Mouse (Mus musculus): ENCODE data around the gene Dhps.

The Dhps gene

DNA sequence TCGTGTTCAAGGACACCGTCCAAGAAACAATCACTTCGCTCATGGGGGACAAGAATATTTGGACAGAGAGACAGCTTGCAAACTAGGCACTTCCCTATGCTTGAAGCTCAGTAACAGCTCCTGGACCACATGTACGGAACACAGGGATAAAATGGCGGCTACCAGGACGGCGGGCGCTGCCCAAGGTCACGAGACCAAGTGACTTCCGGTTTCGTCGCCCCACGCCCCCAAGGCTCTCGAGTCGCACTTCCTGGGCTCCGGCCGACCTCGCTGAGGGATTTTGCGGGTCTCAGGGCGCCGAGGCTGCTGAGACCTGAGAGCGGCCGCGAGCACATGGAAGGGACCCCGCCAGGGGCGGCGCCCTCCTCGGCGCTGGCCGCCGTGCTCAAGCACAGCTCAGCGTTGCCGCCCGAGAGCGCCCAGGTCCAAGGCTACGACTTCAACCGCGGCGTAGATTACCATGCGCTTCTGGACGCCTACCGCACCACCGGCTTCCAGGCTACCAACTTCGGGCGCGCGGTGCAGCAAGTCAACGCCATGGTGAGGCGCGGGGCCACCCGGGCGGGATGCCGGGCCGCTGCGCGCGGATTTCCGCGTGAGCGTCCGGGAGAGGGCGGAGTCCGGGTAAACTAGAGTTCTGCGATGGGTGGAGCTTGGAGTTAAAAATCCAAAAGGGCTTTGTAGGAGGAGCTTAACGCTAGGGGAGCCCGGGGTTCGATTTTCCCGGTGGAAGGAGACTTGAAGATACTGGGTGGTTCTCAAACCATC is at the start of gene Dhps:
Gene Dhps, plus strand, starts transcription at position 244 of the 768 bp plus-strand sequence.
- DNase-seq, result peak; percentile 99

DNA sequence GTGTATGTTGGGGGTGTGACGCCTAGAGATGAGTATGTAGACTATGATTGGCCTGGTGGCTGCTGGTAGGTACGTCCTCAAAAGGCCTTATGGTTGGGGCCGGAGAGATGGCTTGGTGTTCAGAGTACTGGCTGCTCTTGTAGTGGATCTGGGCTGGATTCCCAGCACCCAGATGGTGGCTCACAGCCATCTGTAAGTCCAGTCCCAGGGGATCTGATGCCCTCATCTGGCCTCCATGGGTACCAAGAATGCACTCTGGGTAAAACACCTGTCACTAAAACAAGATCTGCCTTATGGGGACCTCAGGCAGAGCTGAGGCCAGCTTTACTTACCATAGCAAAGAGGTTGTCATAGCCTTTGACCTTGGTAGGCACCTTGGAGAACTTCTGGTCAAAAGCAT is 47.7 kb upstream of the Dhps start:
- no peak for DNase-seq

DNA sequence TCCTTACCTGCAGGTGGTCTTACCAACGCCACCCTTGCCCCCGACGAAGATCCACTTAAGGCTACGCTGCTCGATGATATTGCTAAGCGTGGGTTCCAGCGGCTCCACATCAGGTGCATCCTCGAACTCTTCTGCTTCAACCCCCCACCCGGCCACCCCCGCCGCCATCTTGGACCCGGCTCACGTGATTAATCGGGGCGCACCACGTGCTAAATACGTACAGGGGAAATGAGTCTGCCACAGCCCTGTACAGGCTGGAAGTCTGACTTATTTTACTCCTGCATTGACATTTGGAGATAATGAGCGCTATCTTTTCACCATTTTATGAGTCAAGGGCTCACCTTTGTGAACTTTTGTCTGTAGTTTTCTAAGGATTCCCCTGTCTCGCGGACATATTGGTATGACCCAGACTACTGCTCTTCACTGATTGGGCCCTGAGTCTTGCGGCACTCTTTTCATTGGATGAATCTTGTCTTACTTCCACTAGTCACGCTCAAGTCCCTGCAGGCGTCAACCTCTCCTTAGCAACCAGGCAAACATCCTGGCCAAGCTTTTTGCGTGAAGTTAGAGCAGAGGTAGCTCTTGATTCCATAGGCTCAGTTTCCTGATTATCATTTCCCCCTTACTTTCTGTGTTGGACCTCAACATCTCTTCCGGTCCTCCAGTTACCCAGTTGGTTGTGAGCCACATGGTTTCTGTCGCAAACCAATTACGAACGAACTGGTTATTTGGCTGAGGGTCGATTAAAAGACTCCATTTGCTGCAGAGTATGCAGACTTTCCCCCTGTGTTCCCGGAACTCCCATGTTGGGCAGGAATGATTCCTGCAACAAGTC is 46.2 kb upstream of the Dhps start, which contains the start of gene Asna1:
Gene Asna1, minus strand, starts transcription at position 184 of the 835 bp plus-strand sequence.
- peak; percentile 99 for DNase-seq

DNA sequence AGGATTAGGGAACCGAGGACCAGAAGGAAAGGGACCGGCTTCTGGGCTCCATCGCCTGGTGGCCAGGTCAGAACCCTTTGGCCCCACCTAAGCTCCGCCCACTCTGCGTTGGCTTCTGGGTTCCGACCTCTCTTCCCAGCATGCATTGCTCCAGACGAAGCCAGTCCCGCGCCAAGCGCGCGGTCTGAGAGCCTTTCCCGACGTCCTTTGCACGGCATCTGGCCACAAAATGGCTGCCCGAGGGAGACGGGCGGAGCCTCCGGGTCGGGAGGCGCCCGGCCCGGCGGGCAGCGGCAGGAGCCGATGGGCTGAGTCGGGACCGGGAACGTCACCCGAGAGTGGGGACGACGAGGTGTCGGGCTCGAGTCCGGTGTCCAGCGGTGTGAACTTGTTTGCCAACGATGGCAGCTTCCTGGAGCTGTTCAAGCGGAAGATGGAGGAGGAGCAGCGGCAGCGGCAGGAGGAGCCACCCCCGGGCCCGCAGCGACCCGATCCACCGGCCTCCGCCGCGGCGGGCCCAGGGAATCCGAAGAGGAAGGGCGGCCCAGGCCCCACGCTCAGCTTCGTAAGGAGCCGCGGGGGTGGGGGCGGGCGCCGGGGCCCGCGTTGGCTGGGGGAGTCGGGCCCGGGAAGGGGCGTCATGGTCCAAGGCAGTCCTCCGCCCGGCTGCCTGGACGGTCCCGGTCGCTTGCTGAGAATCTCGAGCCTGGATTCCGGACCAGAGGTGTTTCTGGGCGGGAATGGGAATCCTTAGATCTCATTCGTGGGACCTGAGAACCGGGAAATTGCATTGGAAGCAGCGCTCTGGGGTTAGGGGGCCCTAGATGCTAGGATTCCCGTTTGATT is 44.7 kb upstream of the Dhps start, which contains the start of gene Trir:
Gene Trir, plus strand, starts transcription at position 154 of the 846 bp plus-strand sequence.
- peak; percentile 100 for DNase-seq

DNA sequence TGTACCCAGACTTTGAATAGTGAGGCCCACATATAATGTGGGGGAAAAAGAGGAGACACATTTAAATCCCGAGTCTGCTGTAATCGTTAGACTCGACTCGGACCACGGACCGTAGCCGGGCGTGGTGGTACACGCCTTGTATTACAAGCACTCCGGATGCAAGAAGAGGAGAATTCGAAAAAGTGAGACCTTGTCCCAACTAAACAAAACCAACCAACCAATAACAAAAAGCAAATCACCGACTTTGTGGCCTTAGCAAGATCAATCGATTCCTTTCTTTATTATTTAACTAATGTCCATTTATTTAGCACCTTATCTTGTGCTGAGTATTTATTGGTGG is 44.1 kb upstream of the Dhps start:
- DNase-seq, result no peak

DNA sequence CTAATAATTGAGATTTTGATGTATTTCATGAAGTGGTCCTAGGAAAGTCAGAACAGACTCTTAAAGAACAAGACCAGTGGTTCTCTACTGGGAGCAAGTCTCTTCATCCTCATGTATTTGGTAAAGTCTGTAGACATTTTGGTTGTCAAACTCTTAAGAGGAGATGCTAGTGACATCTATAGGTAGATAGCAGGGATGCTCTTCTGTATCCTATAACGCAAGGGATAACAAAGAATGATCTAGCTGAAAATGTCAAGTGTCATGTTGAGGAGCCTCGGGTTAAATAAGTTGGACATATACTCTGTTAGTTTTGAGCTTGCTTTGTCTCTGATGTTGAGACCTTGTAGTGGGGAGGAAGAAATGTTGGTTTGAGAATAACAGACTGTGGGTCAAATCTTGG is 43.6 kb upstream of the Dhps start:
- no peak for DNase-seq

DNA sequence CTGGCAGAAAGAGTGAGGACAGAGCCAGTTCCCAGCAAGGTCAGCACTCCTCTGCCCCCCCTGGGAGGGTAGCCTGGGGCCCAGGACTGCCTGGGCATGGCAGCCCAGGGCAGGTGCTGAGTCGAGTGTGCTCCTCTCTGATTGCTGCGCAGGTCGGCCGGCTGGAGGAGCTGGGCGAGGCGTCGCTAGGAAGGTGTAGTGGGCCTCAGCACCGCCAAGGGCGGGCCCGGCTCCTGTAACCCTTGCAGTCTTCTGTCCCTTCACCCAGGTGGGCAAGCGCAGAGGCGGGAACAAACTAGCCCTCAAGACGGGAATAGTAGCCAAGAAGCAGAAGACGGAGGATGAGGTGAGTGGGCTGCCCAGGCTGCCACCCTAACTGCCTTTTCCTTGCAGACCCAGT is 42.3 kb upstream of the Dhps start:
- DNase-seq, result peak; percentile 95

DNA sequence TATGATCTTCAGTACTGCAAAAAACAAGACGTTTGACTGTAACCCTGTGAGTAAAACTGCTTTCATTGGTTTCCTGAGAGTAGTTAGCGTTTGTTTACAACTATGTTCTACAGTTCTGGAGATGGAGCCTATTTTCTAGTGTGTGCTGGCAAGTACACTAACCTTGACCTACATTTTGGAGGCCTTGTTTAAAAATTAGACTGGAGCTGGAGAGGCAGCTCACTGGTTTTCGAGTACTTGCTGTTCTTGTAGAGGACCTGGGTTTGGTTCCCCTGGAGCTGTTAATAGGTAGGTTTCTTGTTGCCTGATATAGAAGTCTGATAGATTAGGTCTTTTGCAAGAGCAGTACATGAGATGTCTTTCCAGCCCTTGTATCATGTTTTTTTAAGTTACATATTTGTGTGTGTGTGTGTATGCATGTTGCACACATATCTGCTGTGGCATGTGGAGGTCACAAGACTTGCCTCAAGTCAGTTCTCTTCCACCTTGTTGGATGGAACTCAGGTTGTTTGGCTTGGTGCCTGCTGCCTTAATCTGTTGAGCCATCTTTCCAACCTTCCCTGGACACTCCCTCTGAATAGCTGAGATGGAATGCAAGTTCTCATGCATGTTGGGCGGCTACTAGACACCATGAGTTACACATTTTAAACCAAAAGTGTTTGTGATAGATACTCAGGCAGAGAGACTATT is 38.8 kb upstream of the Dhps start:
- no peak for DNase-seq

DNA sequence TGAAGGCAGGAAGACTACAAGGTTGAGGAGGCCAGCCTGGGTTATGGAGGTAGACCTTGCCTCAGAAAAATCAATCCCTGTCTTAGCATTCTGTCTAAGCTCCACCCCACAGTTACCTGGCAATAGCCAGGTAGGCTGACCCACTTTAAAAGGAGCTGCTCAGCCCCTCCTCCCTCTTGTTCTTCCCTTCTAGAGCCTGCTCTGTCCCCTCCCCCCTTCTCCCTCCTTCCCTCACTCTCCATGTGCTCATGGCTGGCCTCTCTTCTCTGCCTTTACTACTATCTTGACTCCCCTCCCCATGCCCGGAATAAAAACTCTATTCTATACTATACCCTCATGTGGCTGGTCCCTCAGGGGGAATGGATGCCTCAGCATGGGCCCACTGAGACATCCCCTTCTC is 37.7 kb upstream of the Dhps start:
- DNase-seq, result no peak

DNA sequence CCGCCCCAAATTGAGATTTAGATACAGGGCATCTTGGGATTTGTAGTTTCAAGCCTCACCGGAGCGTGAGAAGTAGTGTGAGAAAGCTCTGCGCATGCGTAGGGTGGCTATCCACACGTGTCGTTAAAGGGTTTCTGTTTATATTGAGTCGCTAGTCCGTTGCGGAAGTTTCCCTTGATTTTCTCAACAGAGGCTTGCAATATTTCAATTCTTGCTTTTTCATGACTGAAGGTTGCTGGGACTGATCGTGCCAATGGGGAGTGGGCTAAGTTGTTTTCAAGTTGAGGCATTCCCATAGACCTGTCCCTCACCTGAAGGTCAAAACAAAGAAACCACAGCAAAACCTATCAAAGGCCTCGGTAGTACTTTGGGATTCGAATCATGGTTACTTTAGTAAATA is 36.8 kb upstream of the Dhps start:
- peak; percentile 97 for DNase-seq

DNA sequence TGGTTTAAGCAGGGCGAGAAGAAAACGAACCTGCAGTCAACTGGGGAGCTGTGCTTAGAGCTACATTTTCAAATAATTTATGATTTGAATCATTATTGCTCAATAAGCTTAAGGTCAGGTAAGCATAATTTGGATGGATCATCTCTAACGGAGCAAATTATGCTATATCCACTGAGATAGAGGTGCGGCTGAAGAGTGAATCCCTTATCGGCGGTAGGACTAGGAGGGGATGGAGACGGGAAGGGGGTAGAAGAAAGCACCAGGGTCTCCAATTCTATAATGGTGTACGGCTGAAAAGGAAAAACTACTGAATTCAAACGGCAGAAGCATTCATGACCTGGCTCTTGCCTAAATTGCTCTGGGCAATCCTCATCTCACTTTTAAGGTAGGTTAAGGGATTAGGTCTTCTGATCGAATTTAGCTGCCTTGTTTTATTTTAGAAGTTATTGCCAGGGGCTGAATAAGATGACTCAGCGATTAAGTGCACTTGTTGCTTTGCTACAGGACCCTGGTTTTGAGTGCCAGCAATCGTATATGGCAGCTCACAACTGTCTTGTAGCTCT is 36.3 kb upstream of the Dhps start:
- no peak for DNase-seq

DNA sequence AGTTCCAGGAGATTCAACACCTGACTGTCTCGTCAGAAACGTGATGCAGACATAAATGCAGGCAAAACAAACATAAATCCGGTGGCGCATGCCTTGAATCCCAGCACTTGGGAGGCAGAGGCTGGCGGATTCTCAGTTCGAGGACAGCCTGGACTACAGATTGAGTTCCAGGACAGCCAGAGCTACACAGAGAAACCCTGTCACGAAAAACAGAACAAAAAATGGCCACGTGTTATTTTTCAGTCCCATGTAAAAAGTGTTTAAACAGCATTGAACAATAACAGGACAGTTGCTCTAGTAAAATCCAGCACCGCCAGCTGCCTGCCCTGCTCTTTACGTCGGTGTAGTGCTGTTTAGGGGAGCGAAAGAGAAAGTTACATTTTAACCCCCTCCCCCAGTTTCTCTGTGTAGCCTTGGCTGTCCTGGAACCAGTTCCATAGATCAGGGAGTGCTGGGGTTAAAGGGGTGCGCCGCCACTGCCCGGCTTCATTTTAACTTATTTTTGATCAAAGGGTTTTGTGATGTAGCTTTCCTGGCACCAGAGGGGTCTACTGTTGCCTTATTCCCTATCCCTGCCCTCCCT is 35.7 kb upstream of the Dhps start:
- DNase-seq, result peak; percentile 94

DNA sequence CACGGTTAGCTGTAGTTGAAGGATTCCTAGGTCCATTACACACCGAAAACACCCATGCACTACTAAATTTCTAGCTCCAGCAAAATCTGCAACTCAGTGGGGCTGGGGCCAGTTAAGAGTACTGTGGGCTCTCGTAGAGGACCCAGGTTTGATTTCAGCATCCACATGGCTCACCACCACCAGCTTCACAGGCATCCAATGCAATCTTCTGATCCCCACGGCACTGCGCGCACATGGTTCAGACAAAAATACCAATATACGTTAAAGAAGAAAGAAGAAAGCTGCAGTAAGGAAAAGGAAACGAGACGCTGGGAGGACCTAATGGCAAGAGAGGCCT is 35.2 kb upstream of the Dhps start:
- DNase-seq, result no peak

DNA sequence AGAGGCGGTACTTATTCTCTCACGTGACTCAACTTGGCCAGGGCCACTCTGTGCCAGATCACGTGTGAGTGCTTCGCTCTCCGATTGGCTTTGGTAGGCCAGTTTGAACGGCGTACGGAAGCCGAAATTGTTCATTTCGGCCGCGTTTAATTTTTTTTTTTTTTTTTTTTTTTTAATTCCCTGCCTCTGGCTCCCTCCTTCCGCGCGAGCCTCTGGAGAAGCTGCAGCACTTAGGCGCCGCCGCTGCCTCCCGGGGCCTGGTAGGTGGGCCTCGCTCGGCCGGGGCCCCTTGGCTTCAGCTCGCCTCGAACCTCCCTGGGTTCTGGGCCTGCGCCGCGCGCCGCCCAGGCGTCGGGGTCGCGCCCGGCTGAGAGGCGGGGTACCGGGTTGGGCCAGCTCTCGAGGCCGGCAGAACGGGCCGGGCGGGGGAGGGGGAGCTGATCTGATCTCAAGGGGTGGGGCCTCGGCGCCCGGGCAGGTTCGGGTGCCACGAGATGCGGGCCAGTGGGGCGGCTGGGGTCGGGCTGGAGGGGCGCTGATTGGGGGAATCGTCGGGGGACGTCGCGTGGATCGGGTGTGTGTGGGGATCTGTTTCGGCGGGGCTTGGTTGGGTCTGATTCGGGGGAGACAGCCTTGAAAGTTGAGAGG is 34.7 kb upstream of the Dhps start, which contains the start of gene Tnpo2:
Gene Tnpo2, plus strand, starts transcription at position 198 of the 648 bp plus-strand sequence.
- peak; percentile 99 for DNase-seq

DNA sequence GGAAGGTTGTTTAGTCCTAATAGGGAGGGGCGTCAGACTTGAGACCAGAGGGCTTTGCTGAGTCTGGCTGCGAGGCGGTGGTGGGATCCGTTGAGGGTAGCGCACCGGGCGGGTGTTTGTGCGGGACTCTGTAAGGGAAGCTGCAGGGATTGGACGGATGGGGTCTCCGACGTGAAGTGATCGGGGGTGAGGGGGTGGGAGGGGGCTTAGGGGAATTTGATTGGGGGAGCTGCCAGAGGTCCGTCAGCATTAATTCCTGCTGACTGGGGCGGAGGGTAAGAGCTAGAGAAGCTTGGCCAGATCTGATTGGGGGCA is 34.2 kb upstream of the Dhps start:
- DNase-seq, result no peak

DNA sequence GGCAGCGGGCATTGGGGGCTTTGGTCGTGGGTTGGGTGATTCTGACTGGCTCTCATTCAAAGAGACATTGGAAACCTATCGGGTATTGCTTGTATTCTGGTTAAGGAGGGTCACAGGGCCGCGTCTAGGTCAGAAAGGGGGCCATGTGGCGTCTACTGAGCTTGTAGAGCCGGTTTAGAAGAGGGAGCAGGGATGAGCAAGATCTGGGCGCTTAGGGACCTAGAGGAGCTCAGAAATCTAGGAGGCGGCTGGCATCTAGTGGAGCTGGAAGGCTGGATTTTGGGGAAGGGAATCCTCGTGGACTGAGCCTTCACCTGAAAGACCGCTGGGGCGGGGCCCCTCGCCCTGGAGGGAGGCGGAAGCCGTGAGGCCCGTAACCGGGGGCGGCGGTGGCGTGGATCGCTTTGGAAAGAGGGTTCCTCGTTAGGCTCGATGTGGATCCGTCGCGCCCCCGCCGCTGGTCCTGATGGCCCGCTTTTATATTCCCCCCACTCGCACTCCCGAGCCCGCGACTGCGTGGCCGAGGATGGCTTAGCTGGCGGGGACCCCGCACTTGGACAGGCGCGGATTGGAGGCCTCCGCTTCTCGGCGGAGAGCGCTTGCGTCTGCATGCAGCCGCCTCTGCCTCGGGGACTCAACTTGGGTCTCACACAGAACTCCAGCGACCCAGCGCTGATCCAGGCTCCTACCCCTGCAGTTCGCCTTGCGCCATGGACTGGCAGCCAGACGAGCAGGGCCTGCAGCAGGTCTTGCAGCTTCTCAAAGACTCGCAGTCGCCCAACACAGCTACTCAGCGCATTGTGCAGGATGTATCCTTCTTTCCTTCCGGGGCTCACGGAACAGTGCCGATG is 33.7 kb upstream of the Dhps start:
- peak; percentile 96 for DNase-seq

DNA sequence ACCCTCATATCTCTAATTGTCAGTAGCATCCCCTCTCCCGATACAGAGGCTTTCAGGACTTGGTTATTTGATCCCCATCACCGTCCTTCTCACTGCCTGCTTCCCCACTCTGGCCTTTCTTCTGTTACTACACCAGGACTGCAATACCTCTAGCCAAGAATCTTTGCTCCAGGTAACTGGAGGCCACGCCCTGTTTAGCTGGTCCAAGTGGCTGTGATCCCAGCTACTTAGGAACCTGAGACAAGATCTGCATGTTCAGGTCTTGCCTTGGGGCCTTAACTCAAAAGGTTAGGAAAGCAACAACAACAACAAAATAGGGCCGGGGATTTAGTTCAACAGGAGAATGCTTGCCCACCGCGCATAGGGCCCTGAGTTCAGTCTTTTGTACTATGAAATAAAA is 27.9 kb upstream of the Dhps start:
- no peak for DNase-seq

DNA sequence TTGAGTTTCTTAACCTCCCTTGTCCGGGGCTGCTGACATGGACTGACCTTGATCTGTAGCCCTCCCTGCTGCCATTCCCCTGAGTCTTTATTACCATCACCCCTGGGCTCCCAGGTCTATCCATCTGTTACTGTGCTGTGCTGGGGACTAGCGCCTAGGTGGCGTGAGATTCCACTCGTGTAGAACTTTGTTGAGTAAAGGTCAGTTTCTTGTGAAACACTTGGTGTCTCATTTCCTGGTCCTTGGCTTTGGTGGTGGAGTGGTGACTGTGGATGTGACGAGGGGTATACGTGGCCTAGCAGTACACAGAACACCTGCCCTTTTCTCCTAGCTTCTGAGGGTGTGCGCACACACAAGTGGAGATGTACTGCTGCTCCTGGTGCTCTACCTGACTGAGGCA is 14.2 kb upstream of the Dhps start:
- DNase-seq, result no peak

DNA sequence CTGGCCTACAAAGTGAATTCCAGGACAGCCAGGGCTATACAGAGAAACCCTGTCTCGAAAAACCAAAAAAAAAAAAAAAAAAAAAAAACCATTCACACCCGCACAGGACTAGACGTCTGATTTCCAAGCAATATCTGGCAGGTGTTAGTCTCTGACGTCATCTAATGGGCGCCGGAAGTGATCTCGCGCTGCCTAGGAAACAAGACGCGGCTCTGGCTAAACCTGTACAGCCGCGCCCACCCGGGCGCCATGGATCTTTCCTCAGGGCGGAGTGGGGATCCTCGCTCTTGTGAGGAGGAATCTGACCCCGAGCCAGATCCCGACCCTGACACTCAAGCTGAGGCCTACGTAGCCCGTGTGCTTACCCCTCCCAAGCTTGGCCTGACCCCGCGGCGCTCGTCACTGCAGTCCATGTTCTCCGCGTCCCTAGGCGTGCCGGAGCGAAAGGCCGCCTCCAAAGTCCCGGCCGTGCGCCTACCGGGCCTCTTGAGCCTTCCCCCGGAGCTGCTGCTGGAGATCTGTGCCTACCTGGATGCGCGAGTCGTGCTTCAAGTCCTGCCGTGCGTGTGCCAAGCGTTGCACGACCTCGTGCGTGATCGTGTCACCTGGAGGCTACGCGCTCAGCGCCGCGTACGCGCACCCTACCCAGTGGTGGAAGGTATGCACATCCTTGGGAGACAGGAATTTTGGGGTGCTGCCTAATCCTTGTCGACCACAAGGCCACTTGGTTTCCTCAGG is 11.5 kb upstream of the Dhps start, which contains the start of gene Fbxw9:
Gene Fbxw9, plus strand, starts transcription at position 177 of the 738 bp plus-strand sequence.
- DNase-seq, result peak; percentile 99

DNA sequence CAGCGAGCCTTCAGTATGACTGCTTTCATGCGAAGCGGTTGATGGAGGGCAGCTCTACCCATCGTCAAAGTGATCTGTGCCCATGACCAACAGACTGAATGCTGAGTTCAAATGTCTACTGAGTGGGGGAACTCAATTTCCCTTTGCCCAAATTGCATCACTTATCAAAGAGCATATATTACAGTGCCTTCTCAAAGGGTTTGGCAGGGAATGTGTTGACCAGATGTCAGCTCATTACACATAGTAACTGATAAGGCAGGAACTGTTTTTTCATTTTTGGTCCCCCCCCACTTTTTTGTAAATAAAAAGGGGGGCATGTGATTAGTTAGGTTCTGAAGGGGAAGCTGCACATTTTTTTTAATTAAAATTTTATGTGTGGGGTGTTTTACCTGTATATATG is 9.0 kb upstream of the Dhps start:
- no peak for DNase-seq

Measured in heart, adult 11 months (tissue).